Mouse (Mus musculus) myocyte (in vitro differentiated cells): Measurements from ENCODE around the gene Klhl8.

ENCODE experiments used
- MAX ChIP-seq: IDR thresholded peaks from one replicate; pipeline ENCODE4 v1.6.1; 2011; ENCODE audit warnings: low read depth, mild to moderate bottlenecking, control low read depth
- POLR2A ChIP-seq: IDR thresholded peaks from one replicate; pipeline ENCODE4 v1.6.1; 2011; ENCODE audit warnings: low read depth, mild to moderate bottlenecking, control low read depth, moderate library complexity; ENCODE audit not compliant: insufficient read length
- POLR2AphosphoS2 ChIP-seq: IDR thresholded peaks from one replicate; pipeline ENCODE4 v1.6.1; 2011; ENCODE audit warnings: low read depth, control low read depth; ENCODE audit not compliant: insufficient read length
- REST ChIP-seq: IDR thresholded peaks from one replicate; pipeline ENCODE4 v1.6.1; 2011; ENCODE audit warnings: mild to moderate bottlenecking, control low read depth, moderate library complexity; ENCODE audit not compliant: insufficient read depth, insufficient read length
- USF1 ChIP-seq: IDR thresholded peaks from one replicate; pipeline ENCODE4 v1.6.1; 2011; ENCODE audit warnings: low read depth, mild to moderate bottlenecking, control low read depth, moderate library complexity

DNA sequence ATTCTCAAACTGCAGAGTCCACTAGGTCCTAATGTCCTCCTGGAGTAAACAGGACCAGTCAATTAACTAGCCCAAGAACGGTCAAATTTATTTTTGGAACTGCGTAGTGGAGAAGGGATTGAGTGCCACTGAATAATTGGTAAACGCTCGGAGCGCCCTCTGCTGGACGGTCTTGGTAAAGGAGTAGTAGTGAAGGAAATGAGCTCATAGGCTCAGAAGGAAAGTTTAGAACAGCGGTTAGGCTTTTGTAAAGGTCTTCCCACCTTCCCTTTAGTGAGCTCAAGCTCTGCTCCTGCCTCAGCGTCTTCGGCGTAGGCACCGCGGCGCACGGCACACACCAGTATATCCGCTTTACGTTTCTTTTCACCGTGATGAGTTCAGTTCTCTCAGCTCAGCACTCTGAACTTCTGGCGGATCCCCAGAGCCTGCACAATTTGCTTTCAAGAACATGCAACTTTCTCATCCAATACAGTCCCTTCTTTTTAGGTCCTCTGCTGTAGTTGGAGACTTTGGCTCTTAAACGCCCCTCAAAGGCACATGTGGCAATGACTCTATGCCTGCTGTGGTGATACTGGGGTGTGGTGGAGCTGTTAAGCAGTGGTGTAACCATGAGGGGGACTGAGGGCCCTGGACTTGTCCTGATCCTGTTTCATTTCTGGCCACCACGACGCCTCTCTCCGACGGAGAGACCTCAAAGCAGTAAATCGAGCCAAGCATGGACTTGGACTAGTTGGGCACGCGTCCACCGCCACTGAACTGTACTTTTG, 16.6 kb upstream of the Klhl8 start:
- TF ChIP-seq REST (no peak), USF1 (no peak), POLR2A (peak; percentile 17), MAX (no peak), POLR2AphosphoS2 (no peak)
